Mouse (Mus musculus) limb, embryonic 14.5 days (tissue): ENCODE measurements around the gene Exoc2. TPM values are rescaled to one million over a fixed set of nuclear protein-coding genes. Genes with fewer than 3 reads are reported as not detected.

ENCODE experiments used
- ATAC-seq: fragments of 200-750 bp; cut with Nextera tagmentation; 2 replicates; pipeline ENCODE4 v1.8.0; 2017; ENCODE audit warnings: low read depth, moderate number of reproducible peaks, moderate TSS enrichment; ENCODE audit not compliant: low FRiP score
- DNase-seq: peaks from one replicate; pipeline ENCODE4 v3.0.0-alpha.2; 2015; ENCODE audit warnings: low spot score
- H3K27ac ChIP-seq: fragments of 300-500 bp; sonication (generic); replicated peaks from 2 replicates; pipeline ENCODE4 v1.5.1; 2014; ENCODE audit warnings: low read depth, mild to moderate bottlenecking, low read length, moderate library complexity, mixed read lengths
- H3K27me3 ChIP-seq: fragments of 300-500 bp; sonication (generic); 2 replicates; pipeline ENCODE4 v1.6.1; 2014; ENCODE audit warnings: low read length, mixed read lengths; ENCODE audit not compliant: control insufficient read depth, insufficient read depth
- H3K36me3 ChIP-seq: fragments of 300-500 bp; sonication (generic); 2 replicates; pipeline ENCODE4 v1.6.1; 2014; ENCODE audit warnings: mild to moderate bottlenecking, low read length, moderate library complexity, mixed read lengths; ENCODE audit not compliant: control insufficient read depth, insufficient read depth
- H3K4me1 ChIP-seq: fragments of 300-500 bp; sonication (generic); 2 replicates; pipeline ENCODE4 v1.6.1; 2014; ENCODE audit warnings: antibody characterized with exemption, low read length, mixed read lengths; ENCODE audit not compliant: control insufficient read depth, insufficient read depth
- H3K4me2 ChIP-seq: fragments of 300-500 bp; sonication (generic); replicated peaks from 2 replicates; pipeline ENCODE4 v1.6.1; 2014; ENCODE audit warnings: low read depth, mild to moderate bottlenecking, low read length, moderate library complexity; ENCODE audit not compliant: severe bottlenecking
- H3K4me3 ChIP-seq: fragments of 300-500 bp; sonication (generic); replicated peaks from 2 replicates; pipeline ENCODE4 v1.5.1; 2014; ENCODE audit warnings: low read length
- H3K9ac ChIP-seq: fragments of 300-500 bp; sonication (generic); 2 replicates; pipeline ENCODE4 v1.6.1; 2014; ENCODE audit warnings: mild to moderate bottlenecking, low read depth, low read length, moderate library complexity; ENCODE audit not compliant: severe bottlenecking
- H3K9me3 ChIP-seq: fragments of 300-500 bp; sonication (generic); 2 replicates; pipeline ENCODE4 v1.6.1; 2016; ENCODE audit warnings: low read length; ENCODE audit not compliant: control insufficient read depth
- POLR2A ChIP-seq: fragments of 200-500 bp; IDR thresholded peaks from 2 replicates; pipeline ENCODE4 v1.8.0; 2012; ENCODE audit warnings: inconsistent platforms, mild to moderate bottlenecking, moderate library complexity, borderline replicate concordance; ENCODE audit not compliant: insufficient read depth, insufficient read length; ENCODE audit errors: extremely low read depth
- WGBS: fragments of 180-500 bp; shearing (Covaris S2); extraction: QIAGEN DNeasy Blood & Tissue Kit; methylation state at CpG from one replicate; pipeline ENCODE4 v1.1.7; 2014; 5-methylcytosine and 5-hydroxymethylcytosine counted together
- polyA plus RNA-seq, 2 experiments: library from polyadenylated mRNA; depleted of rRNA in 1 of 2; stranded (reverse) in 1 of 2; unstranded in 1 of 2; fragments of >200 nt; fragmentation: Nextera tagmentation in 1 of 2; extraction: Ambion mirVana in 1 of 2; gene quantifications; 2 replicates each; pipeline versions ENCODE4 v1.2.1 to v1.2.3; 2012 to 2014

Gene Exoc2
- polyA plus RNA-seq, 2 experiments = 20.9 to 32.7 TPM

DNA sequence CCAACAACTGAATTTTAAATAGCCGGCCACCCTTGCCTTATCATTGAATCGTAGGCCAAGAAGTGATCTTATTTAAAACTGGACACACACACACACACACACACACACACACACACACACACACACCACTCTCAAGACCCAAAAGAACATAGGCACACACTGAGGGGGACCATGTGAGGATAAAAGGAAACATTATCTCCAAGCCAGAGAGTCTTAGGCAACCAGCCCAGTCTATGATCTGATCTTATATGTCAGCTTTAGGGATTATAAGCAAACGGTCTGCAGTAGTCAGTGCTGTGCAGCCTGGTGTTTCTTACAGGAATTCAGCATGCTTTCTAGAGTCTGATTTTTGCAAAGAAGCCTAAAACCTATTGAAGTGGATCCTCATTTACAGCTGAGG is 181.2 kb downstream of the Exoc2 start:
- Histone ChIP-seq H3K9me3 (no peaks in the 10 kb centered on the region), H3K9ac (no peak overlapping the region), H3K36me3 (no peaks in the 10 kb centered on the region), H3K4me2 (no peak overlapping the region), H3K4me3 (no peak overlapping the region), H3K4me1 (no peaks in the 10 kb centered on the region), H3K27ac (no peak overlapping the region), H3K27me3 (no peaks in the 10 kb centered on the region)
- TF ChIP-seq POLR2A = no peak
- 77% methylated on average over 3 of the region's 3 CpGs for WGBS
- ATAC-seq (no peak), DNase-seq (peak; percentile 34)

DNA sequence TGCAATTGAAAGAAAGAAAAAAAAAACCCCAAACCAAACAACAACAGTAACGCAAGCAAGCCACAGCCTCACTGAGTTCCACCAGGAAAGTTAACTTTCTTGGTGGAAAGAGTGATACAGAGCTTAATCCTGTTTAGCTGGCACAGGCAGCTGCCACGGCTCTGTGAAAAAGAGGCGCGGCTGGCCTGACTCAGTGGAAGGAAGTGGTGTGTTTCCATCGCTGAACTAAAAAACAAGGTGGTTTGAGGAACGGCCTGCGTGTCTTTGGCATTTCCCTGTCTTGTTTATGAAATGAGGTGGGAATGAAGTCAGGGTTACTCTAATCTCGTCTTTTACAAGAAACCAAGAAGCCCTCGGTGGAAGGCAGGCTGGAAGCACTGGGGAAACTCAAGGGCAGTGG is 181.6 kb downstream of the Exoc2 start:
- Histone ChIP-seq H3K9ac (no peak overlapping the region), H3K9me3 (no peaks in the 10 kb centered on the region), H3K4me3 (no peak overlapping the region), H3K36me3 (no peaks in the 10 kb centered on the region), H3K4me2 (no peak overlapping the region), H3K27ac (no peak overlapping the region), H3K4me1 (no peaks in the 10 kb centered on the region), H3K27me3 (no peaks in the 10 kb centered on the region)
- no peak for TF ChIP-seq POLR2A
- ATAC-seq (no peak), DNase-seq (no peak)
- WGBS = 72% methylated on average over 9 of the region's 9 CpGs

DNA sequence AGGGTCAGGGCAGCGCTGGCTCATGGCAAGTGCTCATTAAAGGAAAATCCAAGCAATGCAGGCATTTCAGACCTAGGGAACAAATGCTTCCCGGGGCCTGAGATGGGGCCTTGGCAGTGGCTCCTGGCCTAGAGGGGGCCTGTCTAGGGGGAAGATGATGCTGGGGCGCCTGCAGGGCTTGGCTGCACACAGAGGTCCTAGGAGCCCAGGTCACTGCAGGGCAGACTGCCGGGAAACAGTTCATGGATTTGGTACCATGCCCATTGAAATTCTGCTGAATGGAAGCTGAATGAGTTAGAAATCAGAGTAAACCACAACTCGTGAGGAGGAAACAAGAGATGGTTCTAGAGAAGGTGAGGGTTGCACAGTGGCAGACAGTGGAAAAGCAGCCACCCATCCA is 183.9 kb downstream of the Exoc2 start:
- ATAC-seq (no peak), DNase-seq (no peak)
- no peak overlapping the region for H3K4me3 ChIP-seq
- no peak for TF ChIP-seq POLR2A
- no peak overlapping the region for H3K4me2 ChIP-seq
- no peaks in the 10 kb centered on the region for H3K4me1 ChIP-seq
- 63% methylated on average over 5 of the region's 5 CpGs for WGBS
- no peak overlapping the region for H3K27ac ChIP-seq
- H3K9me3 ChIP-seq = no peaks in the 10 kb centered on the region
- H3K9ac ChIP-seq = no peak overlapping the region
- H3K36me3 ChIP-seq = no peaks in the 10 kb centered on the region
- H3K27me3 ChIP-seq = no peaks in the 10 kb centered on the region

DNA sequence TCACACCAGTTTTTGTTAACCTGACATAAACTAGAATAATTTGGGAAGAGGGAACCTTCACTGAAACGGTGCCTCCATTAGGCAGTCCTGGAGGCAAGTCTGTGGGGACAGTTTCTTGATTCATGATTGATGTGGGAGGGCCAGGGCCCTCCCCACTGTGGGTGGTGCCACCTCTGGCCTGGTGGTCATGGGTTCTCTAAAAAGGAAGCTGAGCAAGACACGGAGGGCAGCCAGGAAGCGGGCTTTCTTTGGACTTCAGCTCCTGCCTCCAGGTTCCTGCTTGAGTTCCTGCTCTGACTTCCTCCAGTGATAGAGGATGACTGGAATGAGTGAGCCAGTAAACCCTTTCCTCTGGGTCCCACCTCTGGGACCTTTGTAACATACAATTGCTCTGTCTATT is 185.5 kb downstream of the Exoc2 start:
- Histone ChIP-seq H3K4me3 (no peak overlapping the region), H3K27me3 (no peaks in the 10 kb centered on the region), H3K9ac (no peak overlapping the region), H3K36me3 (no peaks in the 10 kb centered on the region), H3K4me2 (no peak overlapping the region), H3K27ac (no peak overlapping the region), H3K4me1 (no peaks in the 10 kb centered on the region), H3K9me3 (no peaks in the 10 kb centered on the region)
- no peak for TF ChIP-seq POLR2A
- DNase-seq (no peak), ATAC-seq (no peak)
- 78% methylated on average over 3 of the region's 3 CpGs for WGBS

DNA sequence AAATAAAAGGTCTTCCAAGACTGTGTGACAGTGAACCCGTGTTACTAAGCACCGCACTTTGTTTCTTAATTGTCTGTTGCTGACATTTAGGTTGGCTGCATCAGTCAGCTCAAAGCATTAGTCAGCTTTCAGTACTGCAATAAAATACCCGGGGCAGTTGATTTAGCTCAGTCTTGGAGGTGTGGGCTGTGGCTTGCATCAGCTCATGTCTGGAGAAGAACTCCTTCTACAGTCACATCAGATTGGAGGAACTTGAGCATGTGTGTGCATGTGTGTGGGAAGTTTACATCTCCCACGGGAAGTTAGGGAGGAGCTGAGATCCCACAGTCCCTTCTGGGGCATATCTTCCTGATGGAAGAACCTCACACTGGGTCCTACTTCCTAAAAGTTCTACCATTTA is 185.9 kb downstream of the Exoc2 start:
- H3K4me2 ChIP-seq = no peak overlapping the region
- no peak for TF ChIP-seq POLR2A
- DNase-seq = no peak
- no peaks in the 10 kb centered on the region for H3K36me3 ChIP-seq
- no peak overlapping the region for H3K9ac ChIP-seq
- H3K4me1 ChIP-seq = no peaks in the 10 kb centered on the region
- H3K4me3 ChIP-seq = no peak overlapping the region
- H3K27ac ChIP-seq = no peak overlapping the region
- H3K9me3 ChIP-seq = no peaks in the 10 kb centered on the region
- ATAC-seq = no peak
- no peaks in the 10 kb centered on the region for H3K27me3 ChIP-seq
- 83% methylated on average over 4 of the region's 4 CpGs for WGBS

DNA sequence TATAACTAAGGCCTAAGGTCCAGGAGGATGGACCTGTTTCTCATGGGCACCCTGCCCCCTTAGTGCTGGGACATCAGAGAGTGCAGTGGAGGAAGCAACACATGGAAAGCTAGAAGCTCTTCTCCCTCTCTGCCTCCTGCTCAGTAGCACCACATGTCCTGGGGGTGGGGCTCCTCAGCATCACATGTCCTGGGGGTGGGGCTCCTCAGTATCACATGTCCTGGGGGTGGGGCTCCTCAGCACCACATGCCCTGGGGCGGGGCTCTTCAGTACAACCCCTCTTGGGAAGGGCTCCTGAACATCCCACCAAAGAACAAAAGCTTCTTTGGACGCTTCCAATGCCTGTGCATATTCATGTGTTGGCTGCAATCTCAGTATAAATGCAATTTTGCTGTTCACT is 186.3 kb downstream of the Exoc2 start:
- no peak for TF ChIP-seq POLR2A
- Histone ChIP-seq H3K36me3 (no peaks in the 10 kb centered on the region), H3K4me3 (no peak overlapping the region), H3K9me3 (no peaks in the 10 kb centered on the region), H3K27ac (no peak overlapping the region), H3K27me3 (no peaks in the 10 kb centered on the region), H3K4me1 (0 out of 2 replicates have a peak, but pooled peaks cover 3% of the 10 kb centered on the region), H3K9ac (no peak overlapping the region), H3K4me2 (no peak overlapping the region)
- DNase-seq = no peak
- ATAC-seq = no peak
- WGBS = 90% methylated on average over 2 of the region's 2 CpGs
